Mouse (Mus musculus) liver, adult 2 months (tissue): ENCODE measurements at regions not wholly inside any gene's neighbourhood (a gene's known extent, or its start where the extent isn't known, plus 50 kb on each side); places are given as distances from the start of the nearest gene placed in this dataset.

Experiments used
- DNase-seq: peaks from one replicate; pipeline ENCODE4 v3.0.0-alpha.2; 2011; ENCODE audit warnings: low read depth, low spot score; ENCODE audit errors: extremely low read depth
- H3K27ac ChIP-seq: fragments of 200-500 bp; replicated peaks from 2 replicates; pipeline ENCODE4 v1.5.1; 2012; ENCODE audit warnings: low read depth, mild to moderate bottlenecking, control low read depth, inconsistent platforms, low read length; ENCODE audit not compliant: insufficient read depth
- H3K27me3 ChIP-seq: fragments of 200-500 bp; 2 replicates; pipeline ENCODE4 v1.6.1; 2012; ENCODE audit warnings: mild to moderate bottlenecking, moderate library complexity, low read length, inconsistent platforms; ENCODE audit not compliant: control insufficient read depth, insufficient read depth
- H3K36me3 ChIP-seq: fragments of 200-500 bp; 2 replicates; pipeline ENCODE4 v1.6.1; 2012; ENCODE audit warnings: low read length, inconsistent platforms; ENCODE audit not compliant: control insufficient read depth, insufficient read depth
- H3K4me1 ChIP-seq: fragments of 200-500 bp; 2 replicates; pipeline ENCODE4 v1.6.1; 2011; ENCODE audit warnings: low read length; ENCODE audit not compliant: control insufficient read depth, insufficient read depth
- H3K4me3 ChIP-seq: fragments of 200-500 bp; 2 replicates; pipeline ENCODE4 v1.5.1; 2011; ENCODE audit warnings: low read depth, mild to moderate bottlenecking, control low read depth, low read length, moderate library complexity; ENCODE audit not compliant: insufficient read depth
- H3K79me2 ChIP-seq: fragments of 200-500 bp; 2 replicates; pipeline ENCODE4 v1.6.1; 2012; ENCODE audit warnings: inconsistent platforms, mild to moderate bottlenecking, low read length, moderate library complexity; ENCODE audit not compliant: control insufficient read depth, insufficient read depth
- H3K9ac ChIP-seq: fragments of 200-500 bp; 2 replicates; pipeline ENCODE4 v1.6.1; 2012; ENCODE audit warnings: low read depth, mild to moderate bottlenecking, control low read depth, inconsistent platforms, low read length
- CTCF ChIP-seq: fragments of 200-500 bp; IDR thresholded peaks from 2 replicates; pipeline ENCODE4 v1.5.1; 2011; ENCODE audit warnings: low read depth, low read length, control low read depth
- POLR2A ChIP-seq: fragments of 200-500 bp; IDR thresholded peaks from 2 replicates; pipeline ENCODE4 v1.6.1; 2011; ENCODE audit warnings: low read length, control low read depth; ENCODE audit not compliant: insufficient read depth; ENCODE audit errors: extremely low read depth
- WGBS: fragments of 180-500 bp; shearing (Covaris S2); methylation state at CpG from one replicate; pipeline ENCODE4 v1.1.7; 2018; 5-methylcytosine and 5-hydroxymethylcytosine counted together

GRCm38 (mm10) chr15:67342050-67342449 lies 841.3 kb upstream of the Lrrc6 start:
- 25% methylated on average over 3 of the region's 3 CpGs for WGBS
- peak; percentile 75 for DNase-seq
- Histone ChIP-seq H3K79me2 (no peaks in the 10 kb centered on the region), H3K4me3 (no peak overlapping the region), H3K9ac (no peak overlapping the region), H3K27ac (no peak overlapping the region; the same call in 1 of the 2 replicates), H3K27me3 (no peaks in the 10 kb centered on the region), H3K36me3 (no peaks in the 10 kb centered on the region), H3K4me1 (peaks cover 29% of the 10 kb centered on the region)
- no peak for TF ChIP-seq POLR2A

GRCm38 (mm10) chr15:67337040-67337395 lies 836.3 kb upstream of the Lrrc6 start:
- H3K36me3 ChIP-seq, result no peaks in the 10 kb centered on the region
- H3K4me1 ChIP-seq, result peaks cover 11% of the 10 kb centered on the region
- no peaks in the 10 kb centered on the region for H3K79me2 ChIP-seq
- TF ChIP-seq POLR2A (no peak), CTCF (no peak)
- DNase-seq, result no peak
- no peak overlapping the region for H3K27ac ChIP-seq
- H3K27me3 ChIP-seq, result no peaks in the 10 kb centered on the region
- 78% methylated on average over 5 of the region's 5 CpGs for WGBS
- H3K4me3 ChIP-seq, result no peak overlapping the region
- no peak overlapping the region for H3K9ac ChIP-seq

GRCm38 (mm10) chr15:67336294-67337039 lies 835.8 kb upstream of the Lrrc6 start:
- Histone ChIP-seq H3K4me3 (no peak overlapping the region), H3K4me1 (peaks cover 6% of the 10 kb centered on the region), H3K27ac (no peak overlapping the region), H3K79me2 (no peaks in the 10 kb centered on the region), H3K9ac (no peak overlapping the region), H3K27me3 (no peaks in the 10 kb centered on the region), H3K36me3 (no peaks in the 10 kb centered on the region)
- TF ChIP-seq CTCF, result no peak
- TF ChIP-seq POLR2A, result no peak
- 54% methylated on average over 5 of the region's 5 CpGs for WGBS
- peak; percentile 27 for DNase-seq

DNA sequence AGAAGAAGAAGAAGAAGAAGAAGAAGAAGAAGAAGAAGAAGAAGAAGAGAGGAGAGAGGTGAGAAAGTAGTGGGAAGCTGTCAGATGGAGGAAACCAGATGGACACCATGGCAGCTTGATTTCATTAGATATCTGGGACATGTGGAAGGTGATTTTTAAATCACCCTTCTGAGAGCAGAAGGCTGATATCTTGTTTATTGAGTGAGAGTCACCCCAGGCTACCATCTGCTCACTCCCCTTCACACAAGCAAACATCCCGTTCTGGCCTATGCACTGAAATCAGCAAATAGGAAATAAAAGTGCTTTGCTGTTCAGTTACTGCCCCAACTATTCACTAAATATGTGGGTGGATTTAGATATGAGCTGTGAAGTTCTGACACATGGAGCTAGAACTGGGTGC lies 831.8 kb upstream of the Lrrc6 start:
- Histone ChIP-seq H3K4me1 (peaks cover 3% of the 10 kb centered on the region), H3K27me3 (no peaks in the 10 kb centered on the region), H3K27ac (no peak overlapping the region), H3K79me2 (no peaks in the 10 kb centered on the region), H3K36me3 (no peaks in the 10 kb centered on the region), H3K4me3 (no peak overlapping the region), H3K9ac (no peak overlapping the region)
- no peak for TF ChIP-seq CTCF
- no peak for TF ChIP-seq POLR2A
- 69% methylated on average over 1 of the region's 1 CpGs for WGBS
- no peak for DNase-seq

DNA sequence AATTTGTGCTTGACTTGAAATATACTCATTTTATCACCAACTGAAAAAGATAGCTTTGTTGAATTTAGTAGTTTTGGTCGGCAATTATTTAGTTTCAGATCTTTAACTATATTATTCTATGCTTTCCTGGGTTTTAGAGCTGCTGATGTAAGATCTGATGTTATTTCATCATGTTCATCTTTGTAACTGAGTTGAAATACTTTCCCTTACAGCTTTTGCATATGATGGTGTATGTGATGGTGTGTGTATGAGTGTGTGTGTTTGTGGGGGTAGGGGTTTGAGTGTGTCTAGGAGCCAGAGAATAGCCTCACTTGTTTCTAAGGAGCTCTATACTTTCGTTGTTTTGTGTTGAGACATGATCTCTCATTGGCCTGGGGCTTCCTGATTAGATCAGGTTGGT lies 819.6 kb upstream of the Lrrc6 start:
- TF ChIP-seq POLR2A, result no peak
- no peak for TF ChIP-seq CTCF
- H3K4me1 ChIP-seq, result peaks cover 2% of the 10 kb centered on the region; the same call in 1 of the 2 replicates
- WGBS, result 76% methylated on average over 2 of the region's 2 CpGs
- no peak overlapping the region for H3K27ac ChIP-seq
- H3K9ac ChIP-seq, result no peak overlapping the region
- H3K36me3 ChIP-seq, result no peaks in the 10 kb centered on the region
- H3K4me3 ChIP-seq, result no peak overlapping the region
- H3K27me3 ChIP-seq, result no peaks in the 10 kb centered on the region
- no peak for DNase-seq
- H3K79me2 ChIP-seq, result no peaks in the 10 kb centered on the region

DNA sequence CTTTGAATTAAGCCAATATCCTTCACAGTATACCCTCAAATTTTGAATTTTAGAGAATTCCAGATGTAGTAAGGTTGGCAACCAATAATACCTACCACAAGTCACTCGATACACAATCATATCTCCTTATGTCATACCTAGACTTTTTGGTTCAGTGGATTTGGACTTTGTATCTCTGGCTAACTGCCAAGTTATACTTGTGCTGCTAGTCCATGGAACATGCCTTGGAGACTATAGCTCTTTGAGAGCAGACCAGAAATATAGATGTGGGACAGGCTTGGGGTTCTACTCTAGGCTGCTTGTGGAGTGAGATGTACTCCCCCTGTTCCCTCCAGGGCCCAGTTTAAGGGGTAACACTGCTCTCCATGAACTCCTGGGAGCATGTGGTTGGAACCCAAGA lies 814.5 kb upstream of the Lrrc6 start:
- no peak for TF ChIP-seq CTCF
- no peak for TF ChIP-seq POLR2A
- Histone ChIP-seq H3K36me3 (no peaks in the 10 kb centered on the region), H3K4me1 (peaks cover 2% of the 10 kb centered on the region; the same call in 1 of the 2 replicates), H3K4me3 (no peak overlapping the region), H3K9ac (no peak overlapping the region), H3K27ac (no peak overlapping the region), H3K79me2 (no peaks in the 10 kb centered on the region), H3K27me3 (no peaks in the 10 kb centered on the region)
- WGBS, result 28% methylated on average over 1 of the region's 1 CpGs
- peak; percentile 53 for DNase-seq
